Mouse (Mus musculus) urinary bladder, postnatal 36 days (tissue): Measurements from ENCODE around the gene Rab4a.
A peak's percentile ranks its signal among the peaks of the same experiment; 100 is the strongest.

ENCODE experiments used
- DNase-seq, 2 experiments: peaks; one replicate each; pipeline ENCODE4 v3.0.0; 2022; ENCODE audit warnings: low spot score in 2 of 2, mixed read lengths in 1 of 2

Rab4a gene

GRCm38 (mm10) chr8:123847546-123847945 is 41.8 kb downstream of the Rab4a start:
- no peak for DNase-seq

DNA sequence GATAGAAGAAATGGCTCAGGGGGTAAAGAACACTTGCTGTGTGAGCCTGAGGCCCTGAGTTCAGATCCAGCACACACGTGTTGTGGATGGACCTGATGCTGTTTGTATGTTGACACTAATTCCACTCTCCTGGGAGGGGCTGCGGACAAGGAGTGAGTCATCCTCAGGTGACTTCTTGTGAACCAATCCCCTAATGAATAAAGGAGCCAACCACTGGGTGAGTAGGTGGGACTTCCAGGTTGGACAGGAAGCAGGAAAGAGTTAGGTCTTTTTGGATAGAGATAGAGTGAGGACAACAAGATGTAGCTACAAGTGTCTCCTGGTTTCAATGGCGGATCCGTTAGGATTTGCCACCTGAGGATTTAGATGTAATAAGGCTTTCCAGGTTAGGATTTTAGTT is 43.6 kb downstream of the Rab4a start:
- DNase-seq, result no peak

DNA sequence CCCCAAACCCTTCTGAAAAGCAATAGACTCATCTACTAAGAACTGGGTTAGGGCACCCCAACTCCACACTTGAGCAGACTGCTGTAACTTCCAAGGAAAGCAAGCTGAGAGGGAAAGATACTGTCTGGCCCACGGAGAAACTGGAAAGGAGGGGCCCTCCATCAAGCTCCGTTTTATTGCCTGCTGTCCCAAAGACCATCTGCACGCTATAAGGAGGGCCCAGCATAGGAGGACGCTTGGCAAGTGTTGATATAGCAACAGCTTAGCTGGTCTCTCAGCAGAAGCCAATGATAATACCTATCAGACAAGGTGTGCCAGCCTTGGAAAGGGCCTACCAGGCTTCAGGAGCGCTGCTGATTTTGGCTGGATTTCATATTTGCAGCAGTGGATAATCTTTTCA is 45.8 kb downstream of the Rab4a start:
- DNase-seq, result no peak

- DNase-seq, result no peak
These were observed 48.5 kb downstream of the Rab4a start for GRCm38 (mm10) chr8:123854252-123854651.

- DNase-seq, result no peak
These were observed 49.1 kb downstream of the Rab4a start for GRCm38 (mm10) chr8:123854733-123855475.

- no peak for DNase-seq
These were observed 51.6 kb downstream of the Rab4a start for GRCm38 (mm10) chr8:123857361-123857760.

GRCm38 (mm10) chr8:123858574-123858940 is 52.8 kb downstream of the Rab4a start:
- DNase-seq, result no peak

DNA sequence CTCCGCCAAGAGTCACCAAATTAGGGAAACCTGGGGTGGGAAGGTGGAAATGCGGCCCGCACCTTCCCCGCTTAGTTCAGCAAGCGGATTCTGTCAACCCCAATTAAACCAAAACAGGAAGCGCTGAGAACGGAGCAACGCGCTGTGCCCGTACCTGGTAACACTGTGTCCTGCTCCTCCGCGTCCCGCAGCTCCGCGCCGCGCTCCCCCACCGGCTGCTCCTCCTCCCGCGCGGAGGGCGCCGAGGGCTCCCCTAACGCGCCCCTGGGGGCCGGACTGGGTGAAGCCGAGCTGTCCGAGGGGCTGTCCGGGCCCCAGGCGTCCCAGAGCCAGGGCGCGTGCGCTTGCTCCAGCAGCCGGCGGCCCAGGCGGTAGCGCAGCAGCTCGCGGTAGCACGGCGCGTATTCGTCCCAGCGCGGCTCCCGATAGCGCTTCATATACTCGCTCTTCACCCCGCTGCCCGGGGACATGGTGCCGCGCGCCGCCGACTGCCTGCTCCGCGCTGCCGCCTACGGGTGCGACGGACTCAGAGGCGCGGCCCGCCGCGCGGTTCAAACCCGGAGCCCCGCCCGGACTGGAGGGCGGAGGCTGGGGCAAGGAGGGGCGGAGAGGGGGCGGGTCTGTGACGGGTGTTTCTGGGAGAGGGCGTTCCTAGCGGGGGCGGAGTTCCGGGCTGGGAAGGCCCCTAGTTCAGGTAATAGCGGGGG is 53.3 kb downstream of the Rab4a start:
- DNase-seq, result peak; percentile 88 to 90

GRCm38 (mm10) chr8:123859648-123860259 is 54.0 kb downstream of the Rab4a start, which contains the start of gene Ccsap:
Gene Ccsap, minus strand, starts transcription at chr8:123860209.
- peak; percentile 31 to 38 for DNase-seq

- no peak for DNase-seq
These were observed 54.6 kb downstream of the Rab4a start for GRCm38 (mm10) chr8:123860386-123860785.

- DNase-seq, result no peak
These were observed 60.0 kb downstream of the Rab4a start for GRCm38 (mm10) chr8:123865786-123866185.

GRCm38 (mm10) chr8:123866971-123867370 is 61.2 kb downstream of the Rab4a start:
- DNase-seq, result no peak

DNA sequence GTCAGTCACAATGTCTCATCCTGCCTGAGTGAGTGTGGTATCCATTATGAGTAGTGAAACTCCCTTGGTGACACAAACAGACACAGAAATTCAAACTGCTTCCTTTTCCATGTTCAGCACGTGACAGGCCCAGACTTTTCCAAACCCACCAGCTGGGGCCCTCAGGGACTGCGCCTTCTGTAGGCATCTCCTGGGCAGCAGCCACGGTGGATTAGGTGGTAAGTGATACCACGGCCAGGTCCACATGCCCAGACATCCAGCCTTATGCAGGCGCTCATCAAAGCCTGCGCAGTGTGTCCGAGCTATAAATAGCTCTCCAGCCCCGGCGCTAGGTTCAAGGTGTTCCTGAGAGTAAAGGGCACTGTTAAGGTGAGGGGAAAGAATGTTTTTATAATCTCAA is 66.3 kb downstream of the Rab4a start:
- no peak for DNase-seq

GRCm38 (mm10) chr8:123873364-123873763 is 67.6 kb downstream of the Rab4a start:
- DNase-seq, result no peak

DNA sequence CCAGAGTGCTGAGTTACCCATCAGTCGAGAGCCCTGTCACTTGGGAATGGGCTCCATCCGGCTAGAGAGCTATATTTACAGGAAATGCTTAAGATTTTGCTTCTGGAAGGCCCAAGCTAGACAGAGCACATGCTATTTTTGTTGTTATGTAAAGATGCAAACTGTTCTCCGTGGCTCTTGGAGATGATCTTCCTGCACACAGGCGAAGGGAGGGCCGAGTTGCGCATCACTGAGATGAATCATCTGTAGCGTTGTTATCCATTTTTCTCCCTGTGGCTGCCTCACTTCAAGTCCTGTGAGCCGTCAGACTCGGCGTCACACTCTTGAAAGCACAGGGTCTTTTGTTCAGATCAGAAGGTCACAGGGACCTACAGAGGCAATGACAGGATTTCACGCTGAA is 68.5 kb downstream of the Rab4a start:
- no peak for DNase-seq

DNA sequence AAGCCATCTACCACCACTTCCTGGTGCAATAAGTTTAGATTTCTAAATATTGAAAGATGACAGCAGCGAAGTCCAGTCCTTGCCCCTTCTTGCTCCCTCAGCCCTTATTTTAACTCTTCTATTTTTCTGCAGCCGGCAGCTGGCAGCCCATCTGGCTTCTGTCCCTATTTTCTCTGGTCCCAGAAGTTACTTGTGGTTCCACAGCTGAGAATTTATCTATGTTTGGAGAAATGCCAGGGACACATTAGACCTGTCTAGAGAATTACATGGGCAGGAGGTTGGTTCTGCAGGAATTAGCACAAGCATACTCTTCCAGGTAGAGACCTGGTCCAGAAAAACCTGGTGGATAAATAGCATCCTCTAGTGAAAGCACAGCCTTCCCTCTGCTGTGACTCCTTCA is 72.1 kb downstream of the Rab4a start:
- no peak for DNase-seq

DNA sequence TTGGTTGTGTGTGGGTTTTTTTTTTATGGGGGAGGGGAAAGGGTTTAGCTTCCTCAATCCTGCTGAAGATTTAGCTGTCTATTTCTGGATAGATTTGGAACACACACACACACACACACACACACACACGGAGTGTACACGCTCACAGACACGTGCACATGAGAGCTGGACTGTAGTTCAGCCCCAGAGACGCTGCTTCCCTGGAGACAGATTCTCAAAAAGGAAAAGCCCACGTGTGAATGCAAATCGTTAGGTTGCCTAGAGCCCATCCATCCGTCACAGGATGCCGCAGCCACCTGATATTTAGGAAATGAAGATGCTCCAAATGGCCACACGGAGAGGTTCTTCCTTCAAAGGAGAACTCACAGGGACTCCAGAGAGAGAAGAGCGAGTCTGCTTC is 74.5 kb downstream of the Rab4a start:
- DNase-seq, result no peak

DNA sequence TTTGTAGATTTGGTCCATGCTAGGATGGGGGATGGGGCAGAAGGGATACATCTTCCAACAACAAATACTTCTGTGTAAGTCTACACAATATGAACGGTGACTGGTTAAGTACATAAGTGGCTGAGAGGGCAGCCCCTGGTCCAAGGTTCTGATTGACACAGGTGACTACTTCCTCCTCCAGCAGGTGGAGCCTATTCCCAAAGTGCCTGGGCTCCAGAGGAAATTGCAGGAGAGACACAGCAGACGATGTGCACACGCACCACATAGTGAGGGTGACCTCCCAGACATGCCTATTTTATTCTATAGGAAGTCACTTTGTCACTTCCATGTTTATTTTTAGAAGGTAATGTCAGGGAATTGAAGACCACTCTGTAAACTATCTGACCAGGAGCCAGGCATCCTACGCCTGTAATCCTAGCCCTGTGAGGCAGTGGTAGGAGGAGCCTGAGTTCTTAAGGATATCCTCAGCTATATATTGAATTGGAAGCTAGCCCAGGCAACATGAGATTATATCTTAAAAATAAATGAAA is 75.1 kb downstream of the Rab4a start:
- DNase-seq, result no peak

- DNase-seq, result no peak
These were observed 76.6 kb downstream of the Rab4a start for GRCm38 (mm10) chr8:123882412-123882811.

- no peak for DNase-seq
These were observed 77.3 kb downstream of the Rab4a start for GRCm38 (mm10) chr8:123883094-123883493.
